24 mouse cellular contexts compared by ENCODE assay signal in the genomic region with DNA sequence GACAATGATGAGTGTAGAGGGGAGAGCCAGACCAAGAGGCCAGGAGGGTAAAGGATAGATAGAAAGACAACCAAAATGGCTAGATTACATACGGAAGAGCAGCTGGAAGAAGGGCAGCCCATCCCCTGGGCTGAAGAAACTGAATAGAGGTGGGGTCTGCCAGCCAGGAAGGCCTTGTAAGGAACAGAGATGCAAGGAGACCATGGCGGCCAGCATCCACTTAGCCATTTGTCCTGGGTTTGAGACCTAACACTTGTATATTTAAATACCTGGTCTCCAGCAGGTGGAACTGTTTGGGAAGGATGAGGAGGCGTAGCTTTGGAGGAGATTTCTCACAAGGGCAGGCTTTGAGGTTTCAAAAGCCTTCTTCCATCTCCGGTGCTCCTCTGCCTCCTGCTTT. TPM values are rescaled to one million over a fixed set of nuclear protein-coding genes. Genes with fewer than 3 reads are reported as not detected.
"Had no signal": no experiment of that assay in that cellular context is flagged by ENCODE, and none has a peak within 500 bp of the region (broad histone marks: within the 10 kb centered on the region; RNA-seq: fewer than 3 reads in every experiment).

No protein-coding gene starts in this region.

- H3K9me3 ChIP-seq: heart, embryonic 13.5 days; heart, embryonic 15.5 days; hindbrain, embryonic 10.5 days; hindbrain, embryonic 12.5 days; intestine, embryonic 15.5 days; limb, embryonic 10.5 days; limb, embryonic 12.5 days had no signal

- H3K36me3 ChIP-seq: heart, embryonic 13.5 days; heart, embryonic 15.5 days; hindbrain, embryonic 10.5 days; hindbrain, embryonic 12.5 days; intestine, embryonic 15.5 days; limb, embryonic 10.5 days; limb, embryonic 12.5 days had no signal

- H3K27ac ChIP-seq: gastrocnemius, adult 2 months; heart, embryonic 13.5 days; heart, embryonic 15.5 days; hindbrain, embryonic 10.5 days; hindbrain, embryonic 12.5 days; hindbrain, embryonic 14.5 days; intestine, embryonic 15.5 days; layer of hippocampus, adult 2 months; left cerebral cortex, adult 2 months; limb, embryonic 10.5 days; limb, embryonic 12.5 days had no signal

- DNase-seq: gastrocnemius, adult 2 months; gastrocnemius, postnatal 10 days; gastrocnemius, postnatal 25 days; heart, postnatal 4 days; kidney, adult 18-20 months; kidney, adult 8-10 months; kidney, postnatal 10 days; kidney, postnatal 25 days; kidney, postnatal 4 days; liver had no signal

- H3K27me3 ChIP-seq: heart, embryonic 13.5 days; heart, embryonic 15.5 days; hindbrain, embryonic 12.5 days; intestine, embryonic 15.5 days; limb, embryonic 12.5 days had no signal

- H3K4me3 ChIP-seq: gastrocnemius, adult 2 months; heart, embryonic 13.5 days; heart, embryonic 15.5 days; hindbrain, embryonic 10.5 days; hindbrain, embryonic 12.5 days; intestine, embryonic 15.5 days; layer of hippocampus, adult 2 months; left cerebral cortex, adult 2 months; limb, embryonic 10.5 days; limb, embryonic 12.5 days had no signal

- H3K4me1 ChIP-seq: heart, embryonic 13.5 days; heart, embryonic 15.5 days; hindbrain, embryonic 10.5 days; hindbrain, embryonic 12.5 days; intestine, embryonic 15.5 days; limb, embryonic 10.5 days; limb, embryonic 12.5 days had no signal

RNA-seq across cellular contexts. Expression of a gene that starts 29.9 kb away (rescaled TPM):
- total RNA-seq: granulocyte monocyte progenitor cell, adult 5-6 weeks; heart, postnatal 25 days; heart, postnatal 4 days; layer of hippocampus, adult 2 months had no signal
- polyA plus RNA-seq: intestine, embryonic 15.5 days; intestine, postnatal 0 days; kidney, embryonic 14.5 days had no signal
